Mouse (Mus musculus): ENCODE data around the gene Mecom.

DNA sequence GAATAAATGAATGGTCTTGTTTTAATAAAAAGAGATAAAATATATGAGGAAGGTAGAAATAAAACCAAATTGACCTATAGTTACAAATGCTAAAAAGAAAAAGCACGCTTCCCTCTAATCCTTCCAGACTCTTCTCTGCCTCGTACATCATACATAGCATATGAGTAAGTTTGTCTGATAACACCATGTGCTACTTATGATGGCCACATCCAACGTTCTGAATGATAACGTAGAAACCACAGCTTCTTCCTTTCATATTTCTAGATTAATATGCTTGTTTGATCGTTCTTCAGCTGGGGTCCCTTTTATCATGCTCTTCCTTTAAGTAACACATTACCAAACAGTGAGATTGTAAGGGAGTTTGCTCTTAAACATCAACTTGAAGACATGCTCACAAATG, 310.3 kb downstream of the Mecom start:
- TF ChIP-seq EP300 (IDR thresholded peaks at IDR 0.05; ENCODE audit: low read length) (no peak), MAX (IDR thresholded peaks at IDR 0.05; ENCODE audit: low read length) (no peak), POLR2A (IDR thresholded peaks at IDR 0.05; ENCODE audit: low read depth, low read length) (no peak), SMC3 (IDR thresholded peaks at IDR 0.05; ENCODE audit: low read depth, low read length) (no peak), CHD2 (IDR thresholded peaks at IDR 0.05; ENCODE audit: low read length) (no peak), ETS1 (conservative IDR thresholded peaks at IDR 0.05; ENCODE audit: low read depth, low read length) (no peak), POLR2AphosphoS2 (IDR thresholded peaks at IDR 0.05; ENCODE audit: low read depth, low read length) (no peak)

All from CH12.LX (cell line).